Mouse (Mus musculus): ENCODE measurements around the gene Lcp1.

Gene Lcp1

GRCm38 (mm10) chr14:75177400-75177799 is 46.5 kb downstream of the Lcp1 start:
- no peak for DNase-seq

- DNase-seq, result peak; percentile 81
Observed at GRCm38 (mm10) chr14:75178384-75178793, 47.5 kb downstream of the Lcp1 start.

- peak; percentile 65 for DNase-seq
Observed at GRCm38 (mm10) chr14:75178801-75179211, 47.9 kb downstream of the Lcp1 start.

GRCm38 (mm10) chr14:75179255-75179963 is 48.5 kb downstream of the Lcp1 start:
- peak; percentile 82 for DNase-seq

- peak; percentile 41 for DNase-seq
Observed at GRCm38 (mm10) chr14:75180551-75180978, 49.7 kb downstream of the Lcp1 start.

- DNase-seq, result no peak
Observed at GRCm38 (mm10) chr14:75181062-75181935, 50.4 kb downstream of the Lcp1 start.

GRCm38 (mm10) chr14:75182378-75182777 is 51.5 kb downstream of the Lcp1 start:
- no peak for DNase-seq

- no peak for DNase-seq
Observed at GRCm38 (mm10) chr14:75182831-75183230, 51.9 kb downstream of the Lcp1 start.

- no peak for DNase-seq
Observed at GRCm38 (mm10) chr14:75184069-75184790, 53.3 kb downstream of the Lcp1 start.

GRCm38 (mm10) chr14:75185796-75186594 is 55.1 kb downstream of the Lcp1 start:
- no peak for DNase-seq

- DNase-seq, result no peak
Observed at GRCm38 (mm10) chr14:75186858-75187415, 56.0 kb downstream of the Lcp1 start.

- no peak for DNase-seq
Observed at GRCm38 (mm10) chr14:75188521-75188920, 57.6 kb downstream of the Lcp1 start.

GRCm38 (mm10) chr14:75189031-75189430 is 58.1 kb downstream of the Lcp1 start:
- no peak for DNase-seq

- no peak for DNase-seq
Observed at GRCm38 (mm10) chr14:75190683-75191082, 59.8 kb downstream of the Lcp1 start.

GRCm38 (mm10) chr14:75192427-75192826 is 61.5 kb downstream of the Lcp1 start:
- no peak for DNase-seq

GRCm38 (mm10) chr14:75192858-75193257 is 62.0 kb downstream of the Lcp1 start:
- no peak for DNase-seq

- DNase-seq, result no peak
Observed at GRCm38 (mm10) chr14:75195530-75195929, 64.6 kb downstream of the Lcp1 start.

GRCm38 (mm10) chr14:75197027-75197426 is 66.1 kb downstream of the Lcp1 start:
- peak; percentile 61 for DNase-seq

- no peak for DNase-seq
Observed at GRCm38 (mm10) chr14:75197660-75198059, 66.8 kb downstream of the Lcp1 start.

- no peak for DNase-seq
Observed at GRCm38 (mm10) chr14:75205363-75206051, 74.6 kb downstream of the Lcp1 start.

GRCm38 (mm10) chr14:75206307-75206706 is 75.4 kb downstream of the Lcp1 start:
- no peak for DNase-seq

Measured in thymus, postnatal 25 days (tissue).